Mouse (Mus musculus) liver, embryonic 11.5 days (tissue): Measurements from ENCODE around the gene Hk2. TPM values are rescaled to one million over a fixed set of nuclear protein-coding genes. Genes with fewer than 3 reads are reported as not detected.

ENCODE experiments used
- ATAC-seq: fragments of 200-750 bp; cut with Nextera tagmentation; replicated peaks from 2 replicates; pipeline ENCODE4 v1.8.0; 2017; ENCODE audit warnings: moderate number of reproducible peaks, mild to moderate bottlenecking, moderate TSS enrichment, moderate library complexity; ENCODE audit not compliant: low FRiP score
- DNase-seq: peaks from one replicate; pipeline ENCODE4 v3.0.0-alpha.2; 2017; ENCODE audit warnings: low spot score
- H3K27ac ChIP-seq: fragments of 300-500 bp; sonication (generic); 2 replicates; pipeline ENCODE4 v1.5.1; 2014; ENCODE audit warnings: mild to moderate bottlenecking, low read depth, low read length, control low read depth
- H3K27me3 ChIP-seq: fragments of 300-500 bp; sonication (generic); replicated peaks from 2 replicates; pipeline ENCODE4 v1.6.1; 2014; ENCODE audit warnings: low read length, mixed read lengths; ENCODE audit not compliant: control insufficient read depth, insufficient read depth
- H3K36me3 ChIP-seq: fragments of 300-500 bp; sonication (generic); 2 replicates; pipeline ENCODE4 v1.6.1; 2014; ENCODE audit warnings: mild to moderate bottlenecking, low read length, moderate library complexity, mixed read lengths; ENCODE audit not compliant: control insufficient read depth, insufficient read depth
- H3K4me1 ChIP-seq: fragments of 300-500 bp; sonication (generic); replicated peaks from 2 replicates; pipeline ENCODE4 v1.6.1; 2014; ENCODE audit warnings: low read length, mixed read lengths; ENCODE audit not compliant: control insufficient read depth, insufficient read depth
- H3K4me2 ChIP-seq: fragments of 300-500 bp; sonication (generic); 2 replicates; pipeline ENCODE4 v1.6.1; 2014; ENCODE audit warnings: mild to moderate bottlenecking, control low read depth, moderate library complexity
- H3K4me3 ChIP-seq: fragments of 300-500 bp; sonication (generic); 2 replicates; pipeline ENCODE4 v1.5.1; 2014; ENCODE audit warnings: low read depth, low read length, control low read depth
- H3K9ac ChIP-seq: fragments of 300-500 bp; sonication (generic); 2 replicates; pipeline ENCODE4 v1.6.1; 2014; ENCODE audit warnings: low read depth, low read length, control low read depth
- H3K9me3 ChIP-seq: fragments of 300-500 bp; sonication (generic); 2 replicates; pipeline ENCODE4 v1.6.1; 2016; ENCODE audit warnings: low read length, inconsistent platforms, mixed read lengths; ENCODE audit not compliant: control insufficient read depth
- WGBS: fragments of 180-500 bp; shearing (Covaris S2); extraction: QIAGEN DNeasy Blood & Tissue Kit; methylation state at CpG from one replicate; pipeline ENCODE4 v1.1.7; 2014; 5-methylcytosine and 5-hydroxymethylcytosine counted together
- polyA plus RNA-seq: library from polyadenylated mRNA; unstranded; fragments of >200 nt; fragmentation: Nextera tagmentation; extraction: Ambion mirVana; gene quantifications from 2 replicates; pipeline ENCODE4 v1.2.1, GENCODE M21; 2014

The Hk2 gene
- polyA plus RNA-seq, 1 experiment from 2014 or later = 29.0 TPM

- Histone ChIP-seq H3K4me3 (no peak overlapping the region), H3K4me2 (no peak overlapping the region), H3K4me1 (peaks cover 18% of the 10 kb centered on the region), H3K9me3 (no peaks in the 10 kb centered on the region), H3K27me3 (no peaks in the 10 kb centered on the region), H3K27ac (no peak overlapping the region), H3K9ac (no peak overlapping the region), H3K36me3 (peaks cover 10% of the 10 kb centered on the region)
- WGBS = 77% methylated on average over 14 of the region's 14 CpGs
- ATAC-seq (no peak), DNase-seq (no peak)
Measured at GRCm38 (mm10) chr6:82753638-82754361, 20.5 kb downstream of the Hk2 start.

DNA sequence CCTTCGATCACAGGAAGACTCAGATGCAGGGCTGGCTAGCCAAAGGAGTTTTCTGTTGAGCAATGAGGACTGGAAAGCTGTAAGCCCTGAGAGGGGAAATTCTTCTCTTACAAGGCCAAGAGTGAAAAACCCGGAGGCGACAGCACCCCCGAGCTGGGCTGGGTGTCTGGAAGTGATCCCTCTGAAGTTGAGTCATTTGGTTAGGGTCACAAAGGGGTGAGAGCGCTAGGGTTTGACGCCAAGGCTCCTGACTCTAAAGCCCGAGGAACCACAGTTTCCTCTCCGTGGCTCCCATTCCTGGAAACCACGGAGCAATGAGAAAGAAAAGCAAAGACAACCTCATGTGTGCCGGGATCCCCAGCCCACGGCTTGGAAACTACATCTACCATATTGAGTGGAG, 21.2 kb downstream of the Hk2 start:
- Histone ChIP-seq H3K4me1 (peaks cover 18% of the 10 kb centered on the region), H3K27ac (no peak overlapping the region), H3K4me3 (no peak overlapping the region), H3K27me3 (no peaks in the 10 kb centered on the region), H3K9me3 (no peaks in the 10 kb centered on the region), H3K9ac (no peak overlapping the region), H3K4me2 (no peak overlapping the region), H3K36me3 (peaks cover 12% of the 10 kb centered on the region)
- 64% methylated on average over 11 of the region's 11 CpGs for WGBS
- ATAC-seq (no peak), DNase-seq (no peak)

- peaks cover 9% of the 10 kb centered on the region; the same call in 1 of the 2 replicates for H3K4me1 ChIP-seq
Measured at GRCm38 (mm10) chr6:82751791-82752190, 22.5 kb downstream of the Hk2 start.

GRCm38 (mm10) chr6:82751031-82751430, 23.2 kb downstream of the Hk2 start:
- no peaks in the 10 kb centered on the region for H3K9me3 ChIP-seq
- ATAC-seq (no peak), DNase-seq (no peak)
- no peak overlapping the region for H3K9ac ChIP-seq
- H3K4me1 ChIP-seq = 0 out of 2 replicates have a peak, but pooled peaks cover 2% of the 10 kb centered on the region
- no peak overlapping the region for H3K4me2 ChIP-seq
- peaks cover 17% of the 10 kb centered on the region for H3K36me3 ChIP-seq
- WGBS = 85% methylated on average over 11 of the region's 11 CpGs
- no peak overlapping the region for H3K4me3 ChIP-seq
- no peaks in the 10 kb centered on the region for H3K27me3 ChIP-seq
- H3K27ac ChIP-seq = no peak overlapping the region

More at GRCm38 (mm10) chr6:82751791-82752190, 22.5 kb downstream of the Hk2 start:
- ATAC-seq = no peak
- H3K4me3 ChIP-seq = no peak overlapping the region
- no peaks in the 10 kb centered on the region for H3K9me3 ChIP-seq
- H3K4me2 ChIP-seq = no peak overlapping the region
- WGBS = 91% methylated on average over 7 of the region's 7 CpGs
- no peak overlapping the region for H3K9ac ChIP-seq
- DNase-seq = no peak
- peaks cover 15% of the 10 kb centered on the region for H3K36me3 ChIP-seq
- no peaks in the 10 kb centered on the region for H3K27me3 ChIP-seq
- H3K27ac ChIP-seq = no peak overlapping the region

- H3K4me3 ChIP-seq = no peak overlapping the region
- H3K27ac ChIP-seq = no peak overlapping the region
- H3K27me3 ChIP-seq = no peaks in the 10 kb centered on the region
- no peak for DNase-seq
- no peak for ATAC-seq
- no peak overlapping the region for H3K9ac ChIP-seq
- H3K4me1 ChIP-seq = 0 out of 2 replicates have a peak, but pooled peaks cover 2% of the 10 kb centered on the region
- no peaks in the 10 kb centered on the region for H3K9me3 ChIP-seq
- WGBS = 49% methylated on average over 2 of the region's 2 CpGs
- no peak overlapping the region for H3K4me2 ChIP-seq
- H3K36me3 ChIP-seq = peaks cover 17% of the 10 kb centered on the region
Measured at GRCm38 (mm10) chr6:82750063-82750462, 24.2 kb downstream of the Hk2 start.

DNA sequence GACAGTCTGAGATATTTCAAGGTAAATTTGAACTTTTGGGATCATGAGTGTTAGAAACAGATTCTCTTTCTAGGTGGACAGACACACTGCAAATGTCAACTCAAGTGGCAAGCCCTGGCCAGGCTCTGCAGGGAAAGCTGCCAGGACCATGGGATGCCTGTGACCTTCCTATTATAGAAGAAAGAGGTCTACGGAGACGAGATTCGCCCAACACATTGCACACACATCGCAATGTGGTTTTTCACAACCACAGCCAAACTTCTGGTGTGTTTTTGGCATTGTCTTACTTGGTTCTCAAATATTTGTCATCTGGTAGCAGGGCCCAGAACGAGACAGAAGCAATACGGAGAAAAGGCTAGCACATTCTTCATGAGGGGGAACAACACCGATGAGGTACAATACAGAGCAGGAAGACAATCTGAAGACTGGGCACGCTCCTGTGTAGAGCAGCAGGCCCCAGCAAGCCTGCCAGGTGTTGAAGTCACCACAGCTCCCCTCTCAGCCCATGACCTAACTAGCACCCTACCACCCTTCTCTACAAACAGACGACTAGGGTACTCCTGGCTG, 26.1 kb downstream of the Hk2 start:
- ATAC-seq = no peak
- Histone ChIP-seq H3K27me3 (no peaks in the 10 kb centered on the region), H3K36me3 (peaks cover 25% of the 10 kb centered on the region), H3K27ac (no peak overlapping the region), H3K4me3 (no peak overlapping the region), H3K4me1 (no peaks in the 10 kb centered on the region), H3K9ac (no peak overlapping the region), H3K9me3 (no peaks in the 10 kb centered on the region), H3K4me2 (no peak overlapping the region)
- 90% methylated on average over 9 of the region's 9 CpGs for WGBS
- DNase-seq = no peak

GRCm38 (mm10) chr6:82747085-82747484, 27.2 kb downstream of the Hk2 start:
- no peak for DNase-seq
- Histone ChIP-seq H3K4me2 (no peak overlapping the region), H3K9ac (no peak overlapping the region), H3K9me3 (no peaks in the 10 kb centered on the region), H3K4me3 (no peak overlapping the region), H3K36me3 (peaks cover 25% of the 10 kb centered on the region), H3K27me3 (no peaks in the 10 kb centered on the region), H3K4me1 (no peaks in the 10 kb centered on the region), H3K27ac (no peak overlapping the region)
- WGBS = 60% methylated on average over 5 of the region's 5 CpGs
- no peak for ATAC-seq

DNA sequence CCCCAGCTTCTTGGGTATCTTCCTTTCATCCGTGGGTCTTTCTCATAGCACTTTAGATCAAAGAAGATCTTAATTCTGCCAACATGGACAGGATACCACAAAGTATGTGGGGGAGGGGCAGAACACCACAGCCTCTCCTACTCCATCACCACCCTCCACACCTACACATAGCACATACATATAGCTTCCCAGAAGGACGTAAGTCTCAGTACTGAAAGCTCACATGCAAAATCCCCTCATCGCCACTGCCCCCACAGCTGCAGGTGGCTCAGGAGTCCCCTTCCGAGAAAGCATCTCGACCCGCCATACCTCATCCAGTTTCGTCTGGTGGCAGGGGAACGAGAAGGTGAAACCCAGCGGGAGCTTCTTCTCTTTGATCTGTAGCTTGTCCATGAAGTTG, 29.7 kb downstream of the Hk2 start:
- no peak overlapping the region for H3K27ac ChIP-seq
- no peak for ATAC-seq
- no peaks in the 10 kb centered on the region for H3K9me3 ChIP-seq
- DNase-seq = no peak
- no peak overlapping the region for H3K4me3 ChIP-seq
- 87% methylated on average over 9 of the region's 9 CpGs for WGBS
- H3K4me2 ChIP-seq = no peak overlapping the region
- H3K27me3 ChIP-seq = no peaks in the 10 kb centered on the region
- H3K9ac ChIP-seq = no peak overlapping the region
- no peaks in the 10 kb centered on the region; the same call in 1 of the 2 replicates for H3K4me1 ChIP-seq
- peaks cover 28% of the 10 kb centered on the region for H3K36me3 ChIP-seq

DNA sequence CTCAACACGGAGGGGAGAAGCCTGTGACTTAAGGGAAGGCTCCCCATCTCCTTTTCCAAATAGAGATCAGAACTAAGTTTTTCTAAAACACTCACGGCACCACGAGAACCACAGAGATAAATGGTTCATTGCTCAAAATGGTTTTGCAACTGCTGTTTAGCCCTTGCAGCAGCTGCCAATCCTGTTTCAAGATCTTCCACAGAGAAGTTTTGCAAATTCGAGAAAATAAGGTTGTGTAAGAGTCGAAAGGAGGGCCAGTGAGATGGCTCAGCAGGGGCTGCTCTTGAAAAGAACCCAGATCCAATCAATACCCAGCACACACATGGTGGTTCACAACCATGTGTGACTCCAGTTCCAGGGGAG, 32.8 kb downstream of the Hk2 start:
- WGBS = 66% methylated on average over 5 of the region's 5 CpGs
- Histone ChIP-seq H3K27me3 (no peaks in the 10 kb centered on the region), H3K4me3 (no peak overlapping the region), H3K9ac (no peak overlapping the region), H3K36me3 (peaks cover 30% of the 10 kb centered on the region), H3K4me1 (no peaks in the 10 kb centered on the region; the same call in 1 of the 2 replicates), H3K27ac (no peak overlapping the region), H3K9me3 (no peaks in the 10 kb centered on the region), H3K4me2 (no peak overlapping the region)
- no peak for ATAC-seq
- DNase-seq = no peak
